Mouse (Mus musculus): ENCODE results near the gene Cnot10. TPM values are rescaled to one million over a fixed set of nuclear protein-coding genes. Genes with fewer than 3 reads are reported as not detected.
"Not testable (repeated sequence)": the region's sequence is repeated elsewhere in the genome, so short reads cannot be mapped to it uniquely, and the experiment has no call there.

Gene Cnot10
- total RNA-seq, 2 experiments from 2014 or later: 50.5 to 54.1 TPM

DNA sequence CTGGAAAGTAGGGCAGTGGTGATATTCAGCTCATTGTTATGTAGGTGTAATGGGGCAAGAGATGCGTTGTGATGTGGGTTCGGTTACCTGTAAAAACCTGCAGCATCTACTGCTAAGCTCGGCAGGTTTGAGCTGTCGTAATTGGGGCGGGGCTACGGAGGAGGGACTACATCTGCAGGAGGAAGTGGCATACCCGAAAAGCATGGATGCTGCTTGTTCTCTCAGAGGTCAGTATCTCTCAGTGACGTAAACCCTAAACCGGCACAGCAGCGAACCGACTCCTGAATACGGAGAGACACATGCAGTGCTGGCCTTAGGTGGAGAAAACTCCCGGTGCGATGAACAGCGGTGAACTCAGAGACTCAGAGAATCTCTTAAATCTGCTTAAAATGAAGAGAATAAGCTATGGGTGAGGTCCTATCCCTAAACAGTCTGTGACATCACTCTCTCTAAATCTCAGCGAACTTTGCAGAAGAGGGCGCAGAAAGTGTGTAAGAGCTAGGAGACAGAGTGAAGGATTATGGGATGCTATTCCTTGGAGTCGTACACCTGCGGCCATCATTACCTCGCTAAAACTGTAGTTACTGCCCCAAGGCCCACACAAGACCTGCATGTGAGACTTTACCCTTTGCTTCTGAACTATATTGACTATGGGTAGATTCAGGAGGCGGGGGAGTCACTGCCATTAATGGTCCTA, 11.1 kb upstream of the Cnot10 start:
- DNase-seq (ENCODE audit: low spot score in 2 of 2): no peak

DNA sequence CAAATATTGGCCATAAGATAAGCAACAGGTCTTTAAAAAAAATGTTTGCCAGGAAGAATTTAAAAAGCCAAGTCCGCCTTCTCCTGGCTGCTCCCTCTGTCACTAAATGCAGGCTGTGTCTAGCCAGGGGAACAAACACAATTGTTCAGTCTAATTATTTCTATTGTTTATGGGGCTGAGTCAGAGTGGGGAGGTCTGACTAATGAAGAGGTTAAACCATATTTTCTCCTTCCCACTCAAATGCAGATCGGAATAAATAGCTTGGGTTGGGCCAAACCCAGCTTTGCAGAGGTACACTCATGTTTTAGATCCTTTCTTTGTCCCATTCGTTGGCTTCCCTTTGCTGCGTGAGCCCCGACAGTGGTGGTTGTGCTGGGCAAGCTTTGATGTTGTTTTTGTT, 9.4 kb upstream of the Cnot10 start:
- DNase-seq (ENCODE audit: low spot score in 2 of 2): no peak

DNA sequence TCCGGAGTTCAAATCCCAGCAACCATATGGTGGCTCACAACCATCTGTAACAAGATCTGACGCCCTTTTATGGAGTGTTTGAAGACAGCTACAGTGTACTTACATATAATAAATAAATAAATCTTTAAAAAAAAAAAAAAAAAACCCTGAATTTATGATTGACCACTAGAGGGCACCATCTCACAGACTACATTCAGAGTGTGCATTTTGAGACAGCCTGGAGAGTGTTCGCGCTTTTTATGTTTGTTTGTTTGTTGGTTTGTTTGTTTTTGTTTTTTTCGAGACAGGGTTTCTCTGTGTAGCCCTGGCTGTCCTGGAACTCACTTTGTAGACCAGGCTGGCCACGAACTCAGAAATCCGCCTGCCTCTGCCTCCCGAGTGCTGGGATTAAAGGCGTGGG, 8.5 kb upstream of the Cnot10 start:
- DNase-seq (ENCODE audit: low spot score in 2 of 2): not testable (repeated sequence)

DNA sequence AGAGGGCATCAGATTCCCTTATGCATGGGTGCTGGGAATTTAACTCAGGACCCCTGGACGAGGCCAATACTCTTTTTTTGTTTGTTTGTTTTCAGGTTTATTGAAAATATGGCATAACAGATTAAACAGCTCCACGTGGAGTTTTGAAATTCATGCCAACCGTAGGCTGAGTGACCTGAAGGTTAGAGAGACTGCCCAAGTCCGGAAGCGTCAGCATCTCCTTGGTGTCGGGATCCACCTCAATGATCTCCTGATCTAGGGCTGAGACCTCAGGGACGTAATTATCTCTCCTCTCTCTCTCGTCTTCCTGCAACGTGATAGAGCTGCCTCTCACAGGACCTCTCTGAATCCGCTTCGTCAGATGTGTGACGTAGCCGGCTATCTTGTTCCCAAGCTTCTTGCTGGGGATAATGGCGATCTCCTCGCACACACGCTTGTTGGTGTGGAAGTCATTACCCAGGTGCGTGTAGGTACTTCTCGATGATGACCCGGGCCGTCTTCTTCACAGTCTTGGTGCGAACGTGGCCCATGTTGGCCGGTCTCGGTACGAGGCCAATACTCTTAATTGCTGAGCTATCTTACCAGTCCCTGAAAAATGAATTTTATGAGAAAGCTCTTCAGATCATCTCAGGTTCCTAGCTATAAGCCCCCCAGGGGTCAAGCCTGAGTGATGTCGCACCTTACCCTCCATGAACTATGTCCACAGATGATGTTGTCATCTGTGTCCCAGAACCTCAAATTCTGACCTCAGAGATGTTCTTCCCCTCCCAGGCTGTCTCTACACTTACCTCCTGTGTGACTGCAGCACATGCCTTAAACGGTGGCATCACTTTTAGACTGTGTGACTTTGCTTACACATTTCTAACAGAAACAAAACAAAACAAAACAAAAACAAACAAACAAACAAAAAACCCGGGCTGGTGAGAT, 7.8 kb upstream of the Cnot10 start:
- no peak for DNase-seq (ENCODE audit: low spot score in 2 of 2)

DNA sequence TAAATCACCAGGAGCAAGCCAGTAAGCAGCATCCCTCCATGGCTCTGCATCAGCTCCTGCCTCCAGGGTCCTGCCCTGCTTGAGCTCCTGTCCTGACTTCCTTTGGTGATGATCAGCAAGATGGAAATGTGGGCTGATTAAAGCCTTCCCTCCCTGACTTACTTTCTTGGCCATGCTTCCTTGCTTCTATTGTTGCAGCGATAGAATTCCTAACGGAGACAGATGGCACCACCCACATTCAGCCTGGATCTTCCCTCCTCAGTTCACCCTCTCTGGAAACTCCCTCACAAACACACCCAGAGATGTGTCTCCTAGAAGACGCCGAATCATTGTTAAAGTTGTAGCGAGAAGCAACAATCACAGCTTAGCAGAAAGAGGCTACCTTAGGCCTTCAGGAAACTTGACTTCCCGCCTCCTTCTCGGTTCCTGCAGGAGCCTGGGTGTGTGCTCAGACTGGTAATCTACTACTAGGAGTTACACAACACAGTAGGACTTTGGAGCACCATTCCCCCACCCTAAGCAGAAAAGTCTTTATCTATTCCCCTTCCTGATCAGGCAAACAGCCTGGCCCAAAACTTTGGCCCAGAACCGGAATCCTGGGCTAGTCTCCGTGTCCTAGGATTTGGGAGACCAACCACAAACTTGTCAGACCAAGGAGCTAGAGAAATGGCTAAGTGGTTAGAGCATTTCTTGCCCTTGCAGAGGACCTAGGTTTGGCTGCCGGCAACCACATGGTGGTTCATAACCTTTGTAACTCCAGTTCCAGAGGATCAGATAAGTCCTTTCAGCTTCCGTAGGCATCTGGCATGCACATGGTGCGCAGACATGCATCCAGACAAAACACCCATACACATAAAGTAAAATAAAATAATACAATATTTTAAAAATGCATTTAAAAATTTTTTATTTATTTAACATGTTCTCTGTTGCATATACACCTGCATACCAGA, 6.8 kb upstream of the Cnot10 start:
- DNase-seq (ENCODE audit: low spot score in 2 of 2): peak; percentile 72 to 91

DNA sequence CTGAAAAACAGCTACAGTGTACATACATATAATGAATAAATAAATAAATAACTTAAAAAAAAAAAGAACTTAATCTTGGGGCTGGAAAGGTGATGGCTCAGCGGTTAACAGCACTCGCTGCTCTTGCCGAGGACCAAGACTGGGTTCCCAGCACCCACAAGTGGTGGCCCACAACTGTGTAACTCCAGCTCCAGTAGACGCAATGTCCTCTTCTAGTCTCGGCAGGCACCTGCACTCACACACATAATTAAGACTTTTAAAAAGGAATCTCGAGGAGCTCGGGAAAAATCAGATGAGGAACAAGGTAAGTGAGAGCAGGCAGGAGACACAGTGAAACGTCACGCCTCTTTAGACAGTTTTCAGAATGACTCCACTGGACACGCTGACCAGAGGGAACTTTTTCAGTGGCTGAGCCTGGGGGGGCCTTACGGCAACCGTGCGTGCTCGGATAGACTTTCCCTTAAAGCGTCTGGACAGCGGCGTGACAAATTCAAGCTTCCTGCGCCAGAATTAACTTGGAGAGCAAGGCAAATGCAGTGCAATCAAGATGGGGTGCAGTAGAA, 717 bp downstream of the Cnot10 start:
- no peak for DNase-seq (ENCODE audit: low spot score in 2 of 2)

DNA sequence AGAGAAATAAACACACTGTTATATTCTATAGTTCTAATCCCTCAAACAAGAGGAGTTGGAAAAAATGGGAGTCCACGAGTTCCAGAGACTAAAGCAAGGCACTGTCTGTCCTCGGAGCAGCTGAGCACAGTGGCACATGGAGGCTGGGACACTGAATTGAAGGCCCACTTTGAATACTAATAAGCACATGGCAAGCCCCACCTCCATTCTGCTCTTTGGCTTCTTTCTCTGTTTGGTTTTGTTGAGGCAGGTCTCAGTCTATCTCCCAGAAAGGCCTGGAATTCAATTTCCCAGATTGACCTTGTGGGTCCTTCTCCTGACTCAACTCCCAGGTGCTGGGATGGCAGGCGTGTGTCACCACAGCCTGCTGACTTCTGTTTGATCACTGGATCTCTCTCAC, 3.2 kb downstream of the Cnot10 start:
- no peak for DNase-seq (ENCODE audit: low spot score in 2 of 2)

DNA sequence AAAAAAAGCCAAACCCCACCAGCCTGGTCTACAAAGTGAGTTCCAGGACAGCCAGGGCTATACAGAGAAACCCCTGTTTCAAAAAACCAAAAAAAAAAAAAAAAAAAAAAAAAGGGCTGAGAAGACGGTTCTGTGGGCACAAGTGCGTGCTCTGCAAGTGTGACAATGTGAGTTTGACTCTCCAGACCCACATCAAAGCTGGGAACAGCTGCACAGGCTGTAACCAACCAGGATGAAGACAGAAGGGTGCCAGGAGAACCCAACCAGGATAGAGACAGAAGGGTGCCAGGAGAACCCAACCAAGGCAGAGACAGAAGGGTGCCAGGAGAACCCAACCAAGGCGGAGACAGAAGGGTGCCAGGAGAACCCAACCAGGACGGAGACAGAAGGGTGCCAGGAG, 3.8 kb downstream of the Cnot10 start:
- no peak for DNase-seq (ENCODE audit: low spot score in 2 of 2)

DNA sequence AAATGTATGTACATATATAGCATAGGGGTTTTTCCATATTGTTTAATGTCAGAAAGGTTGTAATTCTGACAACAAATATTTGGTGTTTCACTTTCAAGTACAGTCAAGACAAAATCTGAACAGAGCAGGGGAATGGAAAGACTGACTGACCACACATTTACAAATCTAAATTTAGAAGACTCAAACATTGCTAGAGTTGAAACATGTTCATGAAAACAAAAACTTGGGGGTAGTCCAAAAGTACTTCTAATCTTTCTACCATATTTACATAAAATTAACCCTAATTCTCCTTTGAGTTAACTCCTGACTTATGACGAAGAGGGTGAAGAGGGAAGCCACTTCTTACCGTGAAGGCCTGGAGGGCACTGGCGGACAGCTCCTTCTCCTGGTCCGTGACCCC, 7.7 kb downstream of the Cnot10 start:
- no peak for DNase-seq (ENCODE audit: low spot score in 2 of 2)

DNA sequence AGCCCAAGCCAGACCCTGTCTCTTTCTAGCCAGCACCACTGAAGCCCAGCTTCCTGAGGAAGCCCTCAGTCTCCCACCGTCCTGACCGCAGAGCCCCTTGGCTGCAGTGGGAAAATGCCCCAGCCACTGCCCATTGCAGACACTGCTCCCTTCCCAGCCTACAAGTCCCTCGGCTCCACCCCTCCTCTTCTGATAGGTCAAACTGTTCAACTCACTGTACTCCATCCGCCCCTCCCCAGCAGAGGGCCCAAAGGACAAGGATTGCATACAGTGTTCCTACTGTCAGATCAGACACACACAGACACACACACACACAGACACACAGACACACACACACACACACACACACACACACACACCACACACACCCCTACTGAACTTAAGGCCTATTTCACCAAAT, 13.3 kb downstream of the Cnot10 start:
- DNase-seq (ENCODE audit: low spot score in 2 of 2): no peak

DNA sequence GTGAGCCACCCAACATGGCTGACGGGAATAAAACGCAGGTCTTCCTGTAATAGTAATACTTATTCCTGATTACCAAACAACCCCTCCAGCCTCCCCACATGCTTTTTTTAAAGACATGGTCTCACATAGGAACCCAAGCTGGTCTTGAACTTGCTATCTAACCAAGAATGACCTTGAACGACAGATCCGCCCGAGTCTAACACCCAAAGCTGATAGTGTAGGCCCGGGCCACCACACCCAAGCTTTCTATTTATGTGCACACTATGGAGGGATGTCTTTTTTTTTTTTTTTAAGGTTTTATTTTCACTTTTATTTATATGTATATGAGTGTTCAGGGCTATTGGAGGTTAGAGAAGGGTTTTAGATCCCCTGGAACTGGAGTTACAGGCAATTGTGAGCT, 15.8 kb downstream of the Cnot10 start:
- no peak for DNase-seq (ENCODE audit: low spot score in 2 of 2)

DNA sequence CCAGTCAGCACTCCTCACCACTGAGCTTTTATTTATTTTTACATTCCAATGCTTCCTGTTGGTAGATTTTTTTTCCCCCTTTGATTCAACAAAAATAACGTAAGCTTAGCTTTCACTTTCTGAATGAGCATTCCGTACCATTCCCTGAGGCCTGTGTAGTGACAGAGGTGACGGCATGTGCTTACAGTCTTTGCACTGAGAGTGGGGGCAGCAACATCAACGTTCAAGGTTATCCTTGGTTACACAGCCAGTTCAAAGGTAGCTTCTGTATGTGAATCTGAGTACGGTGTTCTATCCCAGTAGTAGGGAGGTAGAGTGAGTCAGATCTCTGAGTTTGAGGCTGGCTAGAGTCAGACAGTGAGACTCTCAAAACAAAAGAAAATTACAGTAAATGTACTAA, 18.8 kb downstream of the Cnot10 start:
- no peak for DNase-seq (ENCODE audit: low spot score in 2 of 2)

DNA sequence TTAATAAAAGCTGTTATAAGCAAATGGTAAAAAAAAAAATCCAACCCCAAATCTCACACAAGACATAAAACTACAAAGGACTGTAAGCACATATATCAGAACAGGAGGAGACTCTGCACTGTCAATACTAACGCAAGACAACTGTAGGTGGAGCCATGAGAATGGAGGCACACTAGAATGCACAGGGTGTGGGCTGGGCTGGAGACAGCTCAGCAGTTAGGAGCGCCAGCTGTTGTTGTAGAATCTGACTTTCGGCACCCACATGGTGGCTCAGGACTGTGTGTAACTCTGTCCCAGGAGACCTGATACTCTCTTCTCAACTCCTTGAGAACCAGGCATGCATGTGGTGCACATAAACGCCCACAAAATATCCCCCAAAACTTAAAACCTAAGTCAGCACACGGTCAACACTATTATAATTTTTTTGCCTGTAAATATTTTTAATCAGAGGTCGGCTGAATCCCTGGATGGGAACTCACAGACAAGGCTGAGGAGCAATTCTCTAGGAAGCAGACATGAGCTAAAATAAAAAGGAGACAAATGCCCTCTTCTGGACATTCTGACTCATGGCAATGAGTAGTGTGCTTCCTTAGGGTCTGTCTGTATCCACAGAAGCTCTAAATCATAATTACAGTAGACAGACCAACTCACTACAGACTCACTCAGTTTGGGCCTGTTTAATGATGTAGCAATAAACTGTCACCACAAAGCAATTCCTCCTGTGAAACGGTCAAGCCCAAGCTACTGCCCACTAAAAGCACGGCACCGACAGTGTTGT, 25.6 kb downstream of the Cnot10 start:
- peak; percentile 28 to 54 for DNase-seq (ENCODE audit: low spot score in 2 of 2)

DNA sequence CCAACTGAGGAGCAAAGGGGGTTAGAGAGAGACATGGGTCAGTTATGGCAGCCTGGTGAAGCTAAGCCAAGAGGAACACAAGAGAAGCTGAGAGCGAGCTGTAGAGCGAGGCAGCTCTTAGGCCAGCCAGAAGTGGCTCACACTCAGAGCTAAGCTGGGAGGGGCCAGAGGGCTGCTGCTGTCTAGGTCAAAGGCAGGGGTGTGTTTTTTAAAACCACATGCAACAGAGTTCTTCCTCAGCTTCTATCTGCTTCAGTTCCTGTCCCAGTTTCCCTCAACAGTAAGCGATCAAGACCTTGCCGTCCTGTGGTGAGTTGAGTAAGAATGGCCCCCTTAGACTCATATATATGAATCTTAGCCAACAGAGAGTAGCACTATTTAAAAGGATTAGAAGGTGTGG, 27.0 kb downstream of the Cnot10 start:
- no peak for DNase-seq (ENCODE audit: low spot score in 2 of 2)

DNA sequence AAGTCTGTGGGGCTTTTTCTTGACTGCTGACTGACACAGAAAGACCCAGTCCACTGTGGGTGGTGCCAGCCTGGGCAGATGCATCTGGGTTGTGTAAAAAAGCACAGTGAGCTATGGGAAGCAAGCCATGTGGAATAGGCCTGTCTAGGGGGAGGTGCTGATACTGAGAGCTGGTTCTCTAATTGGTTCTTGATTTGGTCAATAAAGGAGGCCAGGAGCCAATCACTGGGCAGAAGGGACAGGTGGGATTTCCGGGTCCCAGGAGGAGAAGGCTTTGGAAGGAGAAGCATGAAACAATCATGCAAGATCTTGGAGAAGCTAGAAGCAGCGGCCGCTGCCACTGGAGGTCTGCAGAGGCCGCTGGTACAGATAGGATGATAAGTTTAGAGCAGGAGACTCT, 27.4 kb downstream of the Cnot10 start:
- no peak for DNase-seq (ENCODE audit: low spot score in 2 of 2)

DNA sequence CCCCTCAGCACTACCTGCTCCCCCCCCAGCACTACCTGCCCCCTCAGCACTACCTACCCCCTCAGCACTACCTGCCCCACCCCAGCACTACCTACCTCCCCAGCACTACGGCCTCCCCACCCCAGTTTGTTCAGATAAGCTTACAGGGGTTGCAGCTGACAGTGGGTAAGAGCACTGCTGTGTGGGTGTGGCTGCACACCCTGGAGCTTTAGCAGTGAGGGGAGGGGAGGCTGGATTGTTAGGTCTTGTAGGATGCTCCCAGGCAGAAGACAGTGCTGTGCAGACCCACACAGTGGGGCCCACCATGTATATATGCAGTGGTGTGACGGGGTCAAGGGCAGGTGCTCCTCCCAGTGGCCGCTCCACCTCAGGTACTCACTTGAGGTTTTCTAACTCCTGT, 29.7 kb downstream of the Cnot10 start:
- no peak for DNase-seq (ENCODE audit: low spot score in 2 of 2)

DNA sequence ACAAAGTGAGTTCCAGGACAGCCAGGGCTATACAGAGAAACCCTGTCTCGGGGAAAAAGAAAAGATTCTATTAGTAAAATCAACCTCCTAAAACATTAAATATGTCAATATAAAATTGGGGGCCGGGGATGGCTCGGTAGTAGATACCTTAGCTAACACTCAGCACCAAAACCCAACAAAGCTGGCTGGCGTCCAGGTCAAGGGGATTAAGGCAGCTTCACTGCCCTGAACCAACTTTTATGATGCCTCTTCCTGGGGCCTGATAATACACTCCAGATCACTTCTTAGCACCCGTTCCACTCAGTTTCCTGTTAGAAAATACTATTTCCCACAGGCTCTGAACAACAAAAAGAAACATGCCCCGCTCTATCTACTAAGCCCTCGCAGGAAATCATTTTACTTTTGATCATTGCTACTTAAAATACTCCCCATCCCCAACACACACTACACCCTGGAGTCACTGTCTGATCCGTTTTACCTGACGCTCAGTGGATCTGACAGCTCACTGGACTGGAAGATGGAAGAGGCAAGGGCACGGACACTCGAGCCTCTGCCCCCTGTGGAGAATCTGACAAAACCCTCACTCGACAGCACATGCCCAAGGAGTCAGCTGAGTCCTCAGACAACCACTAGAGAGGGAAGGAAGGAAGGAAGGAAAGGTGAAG, 36.0 kb downstream of the Cnot10 start:
- DNase-seq (ENCODE audit: low spot score in 2 of 2): no peak

DNA sequence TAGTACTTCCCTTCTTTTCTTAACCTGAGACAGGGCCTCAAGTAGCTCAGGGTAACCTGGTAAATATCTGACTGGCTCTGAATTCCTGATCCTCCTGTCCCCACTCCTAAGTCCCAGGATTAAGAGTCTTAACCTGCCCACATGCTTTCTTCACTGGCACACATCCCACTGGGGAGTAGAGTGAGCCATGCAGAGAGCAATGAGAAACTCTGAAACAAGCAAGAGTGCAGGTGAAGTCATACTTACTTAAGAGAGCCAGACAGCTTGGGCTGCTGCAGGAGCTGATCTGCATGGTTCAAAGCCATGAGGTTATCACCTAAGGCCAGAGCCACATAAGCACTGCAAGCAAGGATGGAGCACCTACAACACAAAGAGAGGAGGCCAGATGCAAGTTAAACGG, 38.9 kb downstream of the Cnot10 start:
- no peak for DNase-seq (ENCODE audit: low spot score in 2 of 2)

DNA sequence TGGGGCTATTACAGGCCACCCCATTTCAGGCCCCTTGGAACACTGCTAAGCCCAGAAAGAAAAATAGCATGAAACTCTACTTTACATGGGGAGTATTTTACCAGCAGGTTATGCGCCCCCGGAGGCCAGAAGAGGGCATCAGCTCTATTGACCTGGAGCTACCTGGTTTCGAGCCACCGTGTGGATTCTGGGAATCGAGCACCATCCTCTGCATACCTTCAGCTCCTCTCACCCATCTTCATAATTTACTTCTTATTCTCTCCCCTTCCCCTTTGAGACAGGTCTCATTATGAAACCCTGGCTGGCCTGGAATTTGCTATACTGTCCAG, 55.0 kb downstream of the Cnot10 start:
- DNase-seq (ENCODE audit: low spot score in 2 of 2): no peak
